Mouse (Mus musculus) mature B cell (primary cell): ENCODE measurements around the gene Grem2.

Experiments used
- in situ Hi-C: fragments of 300-500 bp; cut with MboI; formaldehyde crosslinking; loops from 2 replicates; pipeline ENCODE4 v1.14.3; 2019

Gene Grem2

GRCm38 (mm10) chr1:174788617-174789016 lies 133.0 kb downstream of the Grem2 start:
- in situ Hi-C loops = no loop called here
